Mouse (Mus musculus): ENCODE results near the gene Gm20388. TPM values are rescaled to one million over a fixed set of nuclear protein-coding genes. Genes with fewer than 3 reads are reported as not detected.

Gm20388 gene
- polyA plus RNA-seq, 1 experiment from 2014 or later: 1.4 TPM

DNA sequence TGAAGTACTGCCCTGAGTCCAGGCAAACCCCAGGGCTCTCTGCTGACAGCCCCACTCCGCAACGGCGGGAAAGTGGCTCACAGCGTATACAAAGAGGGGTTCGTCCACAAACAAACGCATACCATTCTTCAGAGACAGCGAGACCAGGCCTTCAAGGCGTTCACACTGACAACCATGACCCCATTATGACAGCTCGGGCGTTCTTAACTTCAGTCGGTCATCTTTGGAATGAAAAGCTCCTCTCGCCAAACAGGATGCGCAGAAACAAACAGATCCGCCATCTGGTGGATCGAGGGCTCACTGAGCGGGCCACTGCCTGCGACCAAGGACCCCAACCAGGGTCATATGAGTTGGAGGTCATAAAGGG, 3947.9 kb downstream of the Gm20388 start:
- whole genome bisulfite sequencing (ENCODE audit: insufficient replicate concordance): 2% methylated on average over 17 of the region's 17 CpGs
- Histone ChIP-seq H3K4me2 (ENCODE audit: low read depth, low read length) (peak overlapping the region; percentile 99), H3K36me3 (ENCODE audit: control insufficient read depth, insufficient read depth) (no peaks in the 10 kb centered on the region), H3K4me3 (ENCODE audit: low read depth, low read length) (peak overlapping the region; percentile 99), H3K9ac (ENCODE audit: low read depth, low read length) (peak overlapping the region; percentile 98), H3K27me3 (ENCODE audit: control insufficient read depth, insufficient read depth, low read depth, low read length) (peaks cover 29% of the 10 kb centered on the region), H3K4me1 (ENCODE audit: control insufficient read depth, low read depth, low read length) (peaks cover 18% of the 10 kb centered on the region), H3K27ac (ENCODE audit: low read length) (peak overlapping the region; percentile 91), H3K9me3 (replicated peaks; ENCODE audit: control insufficient read depth, low read length) (0 out of 2 replicates have a peak, but pooled peaks cover 2% of the 10 kb centered on the region)
- ATAC-seq (ENCODE audit: low read depth): no peak

DNA sequence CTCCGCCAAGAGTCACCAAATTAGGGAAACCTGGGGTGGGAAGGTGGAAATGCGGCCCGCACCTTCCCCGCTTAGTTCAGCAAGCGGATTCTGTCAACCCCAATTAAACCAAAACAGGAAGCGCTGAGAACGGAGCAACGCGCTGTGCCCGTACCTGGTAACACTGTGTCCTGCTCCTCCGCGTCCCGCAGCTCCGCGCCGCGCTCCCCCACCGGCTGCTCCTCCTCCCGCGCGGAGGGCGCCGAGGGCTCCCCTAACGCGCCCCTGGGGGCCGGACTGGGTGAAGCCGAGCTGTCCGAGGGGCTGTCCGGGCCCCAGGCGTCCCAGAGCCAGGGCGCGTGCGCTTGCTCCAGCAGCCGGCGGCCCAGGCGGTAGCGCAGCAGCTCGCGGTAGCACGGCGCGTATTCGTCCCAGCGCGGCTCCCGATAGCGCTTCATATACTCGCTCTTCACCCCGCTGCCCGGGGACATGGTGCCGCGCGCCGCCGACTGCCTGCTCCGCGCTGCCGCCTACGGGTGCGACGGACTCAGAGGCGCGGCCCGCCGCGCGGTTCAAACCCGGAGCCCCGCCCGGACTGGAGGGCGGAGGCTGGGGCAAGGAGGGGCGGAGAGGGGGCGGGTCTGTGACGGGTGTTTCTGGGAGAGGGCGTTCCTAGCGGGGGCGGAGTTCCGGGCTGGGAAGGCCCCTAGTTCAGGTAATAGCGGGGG, 3948.5 kb downstream of the Gm20388 start:
- Histone ChIP-seq H3K4me3 (ENCODE audit: low read depth, low read length) (peak overlapping the region; percentile 99), H3K4me1 (ENCODE audit: control insufficient read depth, low read depth, low read length) (peaks cover 18% of the 10 kb centered on the region), H3K36me3 (ENCODE audit: control insufficient read depth, insufficient read depth) (no peaks in the 10 kb centered on the region), H3K9ac (ENCODE audit: low read depth, low read length) (peak overlapping the region; percentile 98), H3K27ac (ENCODE audit: low read length) (peak overlapping the region; percentile 91), H3K9me3 (replicated peaks; ENCODE audit: control insufficient read depth, low read length) (0 out of 2 replicates have a peak, but pooled peaks cover 2% of the 10 kb centered on the region), H3K27me3 (ENCODE audit: control insufficient read depth, insufficient read depth, low read depth, low read length) (peaks cover 34% of the 10 kb centered on the region), H3K4me2 (ENCODE audit: low read depth, low read length) (peak overlapping the region; percentile 99)
- under 1% methylated on average over 78 of the region's 79 CpGs for WGBS (ENCODE audit: insufficient replicate concordance)
- peak; percentile 98 for ATAC-seq (ENCODE audit: low read depth)

DNA sequence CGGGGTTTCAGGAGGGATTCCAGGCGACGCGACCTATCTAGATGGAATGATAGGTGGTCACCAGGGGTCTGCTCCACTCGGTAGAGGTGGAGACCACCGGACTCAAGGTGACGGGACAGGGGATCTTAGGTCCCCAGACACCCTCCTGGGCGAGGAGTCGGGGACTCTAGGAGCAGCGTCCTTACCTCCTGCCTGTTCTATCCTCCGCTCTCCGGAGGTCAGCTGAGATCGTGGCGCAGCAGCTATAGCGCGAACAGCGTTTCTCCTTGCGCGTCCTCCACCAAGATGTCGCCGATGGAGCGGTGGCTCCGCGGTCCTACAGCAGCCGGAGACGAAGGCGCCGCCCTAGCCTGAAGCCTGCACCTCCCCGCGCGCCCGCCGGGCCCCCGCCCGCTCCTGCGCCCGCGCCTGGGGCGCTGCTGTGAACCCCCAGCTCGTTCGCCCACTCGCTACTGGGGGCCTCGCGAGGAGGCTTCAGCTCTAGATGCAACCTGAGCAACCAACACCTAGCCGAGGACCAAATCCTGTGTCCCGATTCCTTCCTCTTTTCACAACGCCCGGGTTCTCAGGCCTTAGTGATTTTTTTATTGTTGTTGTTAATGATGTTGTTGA, 3949.1 kb downstream of the Gm20388 start, which contains the start of gene Ccsap:
Ccsap (minus strand) TSS at position 562 of the 612 bp plus-strand sequence.
- Histone ChIP-seq H3K4me3 (ENCODE audit: low read depth, low read length) (peak within 1 kb of the TSS; percentile 99), H3K27me3 (ENCODE audit: control insufficient read depth, insufficient read depth, low read depth, low read length) (peaks cover 36% of the 10 kb centered on the region), H3K9me3 (replicated peaks; ENCODE audit: control insufficient read depth, low read length) (0 out of 2 replicates have a peak, but pooled peaks cover under 1% of the 10 kb centered on the region), H3K36me3 (ENCODE audit: control insufficient read depth, insufficient read depth) (no peaks in the 10 kb centered on the region), H3K9ac (ENCODE audit: low read depth, low read length) (peak within 1 kb of the TSS; percentile 98), H3K27ac (ENCODE audit: low read length) (peak within 1 kb of the TSS; percentile 91), H3K4me1 (ENCODE audit: control insufficient read depth, low read depth, low read length) (peaks cover 18% of the 10 kb centered on the region), H3K4me2 (ENCODE audit: low read depth, low read length) (peak within 1 kb of the TSS; percentile 99)
- peak; percentile 60 for ATAC-seq (ENCODE audit: low read depth)
- under 1% methylated on average over 48 of the region's 48 CpGs for WGBS (ENCODE audit: insufficient replicate concordance)

DNA sequence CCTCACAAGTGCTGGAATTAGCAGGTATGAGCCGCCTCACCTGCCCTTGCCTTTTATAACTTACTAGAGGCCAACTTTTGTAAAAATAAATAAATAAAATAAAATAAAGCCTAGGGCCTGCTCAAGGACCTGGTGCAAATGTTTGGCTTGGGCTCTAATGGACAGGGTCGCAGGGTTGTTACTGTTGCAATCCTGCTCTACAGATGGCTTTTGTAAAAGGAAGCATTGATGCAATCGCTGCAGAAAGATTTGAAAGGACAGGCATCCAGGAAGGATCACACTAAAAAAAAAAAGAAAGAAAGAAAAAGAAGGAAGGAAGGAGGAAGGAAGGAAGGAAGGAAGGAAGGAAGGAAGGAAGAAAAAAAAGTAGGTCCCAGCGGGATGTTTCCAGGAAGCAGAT, 3949.7 kb downstream of the Gm20388 start:
- Histone ChIP-seq H3K27me3 (ENCODE audit: control insufficient read depth, insufficient read depth, low read depth, low read length) (peaks cover 36% of the 10 kb centered on the region), H3K4me2 (ENCODE audit: low read depth, low read length) (peak overlapping the region; percentile 99; the same call in 1 of the 2 replicates), H3K9me3 (replicated peaks; ENCODE audit: control insufficient read depth, low read length) (no peaks in the 10 kb centered on the region), H3K4me1 (ENCODE audit: control insufficient read depth, low read depth, low read length) (peaks cover 18% of the 10 kb centered on the region), H3K4me3 (ENCODE audit: low read depth, low read length) (peak overlapping the region; percentile 99), H3K27ac (ENCODE audit: low read length) (no peak overlapping the region), H3K36me3 (ENCODE audit: control insufficient read depth, insufficient read depth) (no peaks in the 10 kb centered on the region), H3K9ac (ENCODE audit: low read depth, low read length) (no peak overlapping the region)
- ATAC-seq (ENCODE audit: low read depth): no peak
- WGBS (ENCODE audit: insufficient replicate concordance): 56% methylated on average over 4 of the region's 4 CpGs

DNA sequence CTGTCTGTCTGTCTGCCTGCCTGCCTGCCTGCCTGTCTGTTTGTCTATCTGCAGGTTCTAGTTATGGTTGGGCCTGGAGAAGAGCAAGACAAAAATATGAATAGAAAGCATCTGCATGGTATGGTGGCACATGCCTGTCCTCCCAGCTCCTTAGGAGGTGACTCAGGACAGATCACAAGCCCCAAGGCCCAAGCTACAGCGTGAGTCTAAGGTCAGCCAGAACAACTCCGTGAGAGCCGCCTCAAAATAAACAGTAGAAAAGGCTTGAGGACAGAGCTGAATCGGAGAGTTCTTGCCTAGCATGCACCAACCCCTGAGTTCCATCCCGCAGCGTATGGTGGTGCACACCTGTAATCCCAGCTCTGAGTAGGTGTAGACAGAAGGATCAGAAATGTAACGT, 3955.1 kb downstream of the Gm20388 start:
- no peak for ATAC-seq (ENCODE audit: low read depth)
- H3K36me3 ChIP-seq (ENCODE audit: control insufficient read depth, insufficient read depth): no peaks in the 10 kb centered on the region
- no peak overlapping the region for H3K27ac ChIP-seq (ENCODE audit: low read length)
- H3K9me3 ChIP-seq (replicated peaks; ENCODE audit: control insufficient read depth, low read length): no peaks in the 10 kb centered on the region
- no peak overlapping the region for H3K9ac ChIP-seq (ENCODE audit: low read depth, low read length)
- H3K4me3 ChIP-seq (ENCODE audit: low read depth, low read length): no peak overlapping the region
- H3K4me1 ChIP-seq (ENCODE audit: control insufficient read depth, low read depth, low read length): no peaks in the 10 kb centered on the region
- 63% methylated on average over 7 of the region's 7 CpGs for WGBS (ENCODE audit: insufficient replicate concordance)
- no peak overlapping the region for H3K4me2 ChIP-seq (ENCODE audit: low read depth, low read length)
- H3K27me3 ChIP-seq (ENCODE audit: control insufficient read depth, insufficient read depth, low read depth, low read length): peaks cover 27% of the 10 kb centered on the region

DNA sequence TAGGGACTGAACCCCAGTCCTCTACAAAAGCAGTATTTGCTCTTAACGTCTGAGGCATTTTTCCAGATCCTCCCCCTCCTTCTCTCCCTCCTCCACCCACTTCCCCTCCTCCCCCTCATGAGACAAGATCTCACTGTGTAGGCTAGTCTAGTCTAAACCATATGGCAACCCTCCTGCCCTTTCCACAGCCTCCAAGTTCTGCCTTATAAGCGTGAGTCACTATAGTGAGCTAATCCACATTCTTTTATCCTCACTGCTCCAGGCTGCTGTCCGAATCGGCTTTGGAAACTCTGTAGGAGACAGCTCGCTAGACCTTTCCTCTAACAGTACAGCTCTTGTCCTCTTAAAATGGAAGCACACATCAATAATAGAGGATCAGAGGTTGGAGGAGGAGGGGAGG, 3956.3 kb downstream of the Gm20388 start:
- Histone ChIP-seq H3K36me3 (ENCODE audit: control insufficient read depth, insufficient read depth) (no peaks in the 10 kb centered on the region), H3K4me2 (ENCODE audit: low read depth, low read length) (no peak overlapping the region), H3K27me3 (ENCODE audit: control insufficient read depth, insufficient read depth, low read depth, low read length) (peaks cover 20% of the 10 kb centered on the region), H3K9ac (ENCODE audit: low read depth, low read length) (no peak overlapping the region), H3K4me1 (ENCODE audit: control insufficient read depth, low read depth, low read length) (no peaks in the 10 kb centered on the region), H3K27ac (ENCODE audit: low read length) (no peak overlapping the region), H3K4me3 (ENCODE audit: low read depth, low read length) (no peak overlapping the region), H3K9me3 (replicated peaks; ENCODE audit: control insufficient read depth, low read length) (no peaks in the 10 kb centered on the region)
- ATAC-seq (ENCODE audit: low read depth): no peak
- WGBS (ENCODE audit: insufficient replicate concordance): 37% methylated on average over 5 of the region's 5 CpGs

DNA sequence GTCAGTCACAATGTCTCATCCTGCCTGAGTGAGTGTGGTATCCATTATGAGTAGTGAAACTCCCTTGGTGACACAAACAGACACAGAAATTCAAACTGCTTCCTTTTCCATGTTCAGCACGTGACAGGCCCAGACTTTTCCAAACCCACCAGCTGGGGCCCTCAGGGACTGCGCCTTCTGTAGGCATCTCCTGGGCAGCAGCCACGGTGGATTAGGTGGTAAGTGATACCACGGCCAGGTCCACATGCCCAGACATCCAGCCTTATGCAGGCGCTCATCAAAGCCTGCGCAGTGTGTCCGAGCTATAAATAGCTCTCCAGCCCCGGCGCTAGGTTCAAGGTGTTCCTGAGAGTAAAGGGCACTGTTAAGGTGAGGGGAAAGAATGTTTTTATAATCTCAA, 3961.4 kb downstream of the Gm20388 start:
- no peaks in the 10 kb centered on the region for H3K9me3 ChIP-seq (replicated peaks; ENCODE audit: control insufficient read depth, low read length)
- H3K4me2 ChIP-seq (ENCODE audit: low read depth, low read length): no peak overlapping the region
- H3K36me3 ChIP-seq (ENCODE audit: control insufficient read depth, insufficient read depth): no peaks in the 10 kb centered on the region
- H3K9ac ChIP-seq (ENCODE audit: low read depth, low read length): no peak overlapping the region
- H3K4me1 ChIP-seq (ENCODE audit: control insufficient read depth, low read depth, low read length): no peaks in the 10 kb centered on the region
- 59% methylated on average over 9 of the region's 9 CpGs for WGBS (ENCODE audit: insufficient replicate concordance)
- H3K4me3 ChIP-seq (ENCODE audit: low read depth, low read length): no peak overlapping the region
- H3K27ac ChIP-seq (ENCODE audit: low read length): no peak overlapping the region
- ATAC-seq (ENCODE audit: low read depth): no peak
- H3K27me3 ChIP-seq (ENCODE audit: control insufficient read depth, insufficient read depth, low read depth, low read length): no peaks in the 10 kb centered on the region

DNA sequence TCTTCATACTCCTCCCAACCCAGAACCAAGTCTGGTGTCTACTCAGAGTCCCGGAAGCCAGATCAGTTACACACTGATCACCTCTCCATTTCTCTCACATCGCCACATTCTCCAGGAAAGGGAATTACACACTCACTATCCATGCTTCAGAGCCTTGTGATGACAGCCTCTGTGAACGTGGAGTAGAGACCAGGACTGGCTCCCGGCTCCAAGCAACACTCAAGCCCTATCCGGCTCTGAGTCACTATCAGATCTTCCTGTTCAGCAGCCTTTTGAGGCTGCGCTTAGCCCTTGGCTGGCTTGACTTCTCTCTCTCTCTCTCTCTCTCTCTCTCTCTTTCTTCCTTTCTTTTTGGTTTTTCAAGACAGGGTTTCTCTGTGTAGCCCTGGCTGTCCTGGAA, 3962.7 kb downstream of the Gm20388 start:
- Histone ChIP-seq H3K9ac (ENCODE audit: low read depth, low read length) (no peak overlapping the region), H3K4me3 (ENCODE audit: low read depth, low read length) (no peak overlapping the region), H3K9me3 (replicated peaks; ENCODE audit: control insufficient read depth, low read length) (no peaks in the 10 kb centered on the region), H3K27me3 (ENCODE audit: control insufficient read depth, insufficient read depth, low read depth, low read length) (no peaks in the 10 kb centered on the region), H3K27ac (ENCODE audit: low read length) (no peak overlapping the region), H3K4me2 (ENCODE audit: low read depth, low read length) (no peak overlapping the region), H3K36me3 (ENCODE audit: control insufficient read depth, insufficient read depth) (no peaks in the 10 kb centered on the region), H3K4me1 (ENCODE audit: control insufficient read depth, low read depth, low read length) (no peaks in the 10 kb centered on the region)
- ATAC-seq (ENCODE audit: low read depth): no peak
- 58% methylated on average over 6 of the region's 6 CpGs for WGBS (ENCODE audit: insufficient replicate concordance)

DNA sequence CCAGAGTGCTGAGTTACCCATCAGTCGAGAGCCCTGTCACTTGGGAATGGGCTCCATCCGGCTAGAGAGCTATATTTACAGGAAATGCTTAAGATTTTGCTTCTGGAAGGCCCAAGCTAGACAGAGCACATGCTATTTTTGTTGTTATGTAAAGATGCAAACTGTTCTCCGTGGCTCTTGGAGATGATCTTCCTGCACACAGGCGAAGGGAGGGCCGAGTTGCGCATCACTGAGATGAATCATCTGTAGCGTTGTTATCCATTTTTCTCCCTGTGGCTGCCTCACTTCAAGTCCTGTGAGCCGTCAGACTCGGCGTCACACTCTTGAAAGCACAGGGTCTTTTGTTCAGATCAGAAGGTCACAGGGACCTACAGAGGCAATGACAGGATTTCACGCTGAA, 3963.7 kb downstream of the Gm20388 start:
- no peaks in the 10 kb centered on the region for H3K27me3 ChIP-seq (ENCODE audit: control insufficient read depth, insufficient read depth, low read depth, low read length)
- no peaks in the 10 kb centered on the region for H3K36me3 ChIP-seq (ENCODE audit: control insufficient read depth, insufficient read depth)
- no peaks in the 10 kb centered on the region for H3K4me1 ChIP-seq (ENCODE audit: control insufficient read depth, low read depth, low read length)
- H3K9me3 ChIP-seq (replicated peaks; ENCODE audit: control insufficient read depth, low read length): no peaks in the 10 kb centered on the region
- H3K4me2 ChIP-seq (ENCODE audit: low read depth, low read length): no peak overlapping the region
- H3K4me3 ChIP-seq (ENCODE audit: low read depth, low read length): no peak overlapping the region
- 69% methylated on average over 11 of the region's 11 CpGs for WGBS (ENCODE audit: insufficient replicate concordance)
- no peak overlapping the region for H3K9ac ChIP-seq (ENCODE audit: low read depth, low read length)
- no peak for ATAC-seq (ENCODE audit: low read depth)
- H3K27ac ChIP-seq (ENCODE audit: low read length): no peak overlapping the region

All from liver, embryonic 16.5 days (tissue).